Mouse (Mus musculus): ENCODE measurements at regions not wholly inside any gene's neighbourhood (a gene's known extent, or its start where the extent isn't known, plus 50 kb on each side); places are given as distances from the start of the nearest gene placed in this dataset.
A peak's percentile ranks its signal among the peaks of the same experiment; 100 is the strongest.

DNA sequence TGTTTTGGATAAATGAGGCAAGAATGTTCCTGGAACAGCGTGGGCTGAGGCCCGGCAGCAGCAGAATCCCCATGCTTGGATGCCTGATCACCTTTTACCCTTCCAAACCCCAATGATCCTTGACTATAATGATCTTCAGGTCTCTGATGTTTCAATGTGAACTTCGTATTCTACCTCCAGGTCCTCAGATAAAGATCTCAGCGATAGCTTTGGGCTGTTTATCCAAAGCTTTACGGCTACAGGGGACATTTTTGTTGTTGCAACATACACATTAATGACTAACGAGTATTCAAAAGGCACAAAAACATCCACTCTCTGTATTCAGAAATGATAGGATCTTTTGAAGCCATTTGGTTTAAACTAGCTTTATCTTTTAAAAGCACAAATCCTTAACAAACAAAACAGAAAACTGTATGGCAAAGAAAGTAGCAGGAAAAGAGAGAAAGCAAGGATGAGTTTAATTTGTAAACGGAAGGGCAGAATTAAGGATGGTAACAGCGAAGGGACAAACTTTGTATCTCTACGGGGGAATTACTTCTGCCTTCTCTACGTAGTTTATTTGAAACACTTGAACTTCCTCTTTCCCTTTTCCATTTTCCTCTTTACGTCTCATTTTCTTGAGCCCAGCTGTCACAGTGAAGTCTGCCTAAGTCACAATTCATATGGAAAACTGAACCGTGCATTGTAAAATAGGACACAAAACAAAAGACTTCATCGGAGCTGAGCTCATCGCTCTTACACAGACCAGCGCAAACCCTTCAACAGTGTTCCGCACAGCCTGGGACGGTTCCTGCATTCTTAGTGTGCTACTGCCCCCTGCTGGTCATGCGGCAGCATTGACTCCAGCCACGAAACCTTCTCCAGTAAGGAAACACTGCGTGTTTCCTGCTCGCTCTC lies 145.4 kb upstream of the Ccdc54 start:
- peak; percentile 64; the same call in 1 of the 2 replicates for TF ChIP-seq POLR2A (IDR thresholded peaks at IDR 0.05; ENCODE audit: borderline replicate concordance, extremely low read depth, low read depth, low read length)
- peak; percentile 99 for TF ChIP-seq CTCF (IDR thresholded peaks at IDR 0.05; ENCODE audit: insufficient read depth, low read length)

Measured in lung, adult 2 months (tissue).